Mouse (Mus musculus): ENCODE measurements at regions not wholly inside any gene's neighbourhood (a gene's known extent, or its start where the extent isn't known, plus 50 kb on each side); places are given as distances from the start of the nearest gene placed in this dataset.

DNA sequence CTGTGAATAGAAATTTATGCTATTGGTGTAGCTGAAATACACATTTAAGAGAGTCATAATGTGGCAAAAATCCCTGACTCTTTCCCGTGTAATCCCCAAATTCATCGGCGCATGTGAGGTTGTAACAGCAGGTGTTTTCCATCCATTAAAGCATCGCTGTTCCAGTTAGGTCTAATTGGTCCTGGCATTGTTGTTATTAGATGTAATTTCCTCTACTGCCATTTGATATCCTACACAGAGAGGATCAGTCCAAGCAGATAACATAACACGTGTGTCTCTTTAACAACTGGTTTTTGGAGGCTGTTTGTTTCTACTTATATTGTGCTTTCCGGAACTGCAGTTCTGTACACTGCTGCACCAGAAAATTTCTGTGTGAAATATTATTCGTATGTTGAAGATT lies 101.8 kb downstream of the Vgll3 start:
- H3K27me3 ChIP-seq (replicated peaks) = no peaks in the 10 kb centered on the region
- H3K27ac ChIP-seq (ENCODE audit: insufficient read depth, low read depth) = no peak overlapping the region
- no peak for TF ChIP-seq CHD1 (IDR thresholded peaks at IDR 0.05; ENCODE audit: low read depth, low read length)
- no peak for TF ChIP-seq RAD21 (IDR thresholded peaks at IDR 0.05; ENCODE audit: low read depth, low read length)
- TF ChIP-seq TBP (conservative IDR thresholded peaks at IDR 0.05; ENCODE audit: low read depth, low read length) = no peak
- TF ChIP-seq MEF2A (IDR thresholded peaks at IDR 0.05; ENCODE audit: borderline replicate concordance, low read depth, low read length) = no peak
- TF ChIP-seq ELF1 (IDR thresholded peaks at IDR 0.05; ENCODE audit: low read depth, low read length) = no peak
- no peak for TF ChIP-seq HCFC1 (IDR thresholded peaks at IDR 0.05; ENCODE audit: low read depth, low read length)
- TF ChIP-seq JUND (conservative IDR thresholded peaks at IDR 0.05; ENCODE audit: low read depth, low read length) = no peak
- TF ChIP-seq ETS1 (conservative IDR thresholded peaks at IDR 0.05; ENCODE audit: low read depth, low read length) = no peak
- no peak for TF ChIP-seq UBTF (IDR thresholded peaks at IDR 0.05; ENCODE audit: low read depth, low read length)
- TF ChIP-seq POLR2AphosphoS2 (IDR thresholded peaks at IDR 0.05; ENCODE audit: low read depth, low read length) = no peak
- TF ChIP-seq BHLHE40 (IDR thresholded peaks at IDR 0.05; ENCODE audit: low read depth, low read length) = no peak
- no peak for TF ChIP-seq IRF4 (IDR thresholded peaks at IDR 0.05; ENCODE audit: low read depth, low read length)
- TF ChIP-seq MAFK (IDR thresholded peaks at IDR 0.05; ENCODE audit: insufficient replicate concordance, low read length) = no peak
- TF ChIP-seq EP300 (IDR thresholded peaks at IDR 0.05; ENCODE audit: low read length) = no peak
- TF ChIP-seq ZC3H11A (IDR thresholded peaks at IDR 0.05; ENCODE audit: low read depth, low read length) = no peak
- no peak for TF ChIP-seq SIN3A (IDR thresholded peaks at IDR 0.05; ENCODE audit: low read length)
- H3K4me2 ChIP-seq (ENCODE audit: insufficient read depth, low read depth, poor library complexity, severe bottlenecking) = no peak overlapping the region
- H3K79me2 ChIP-seq (replicated peaks; ENCODE audit: control insufficient read depth, extremely low read depth, insufficient read depth, poor library complexity, severe bottlenecking) = no peaks in the 10 kb centered on the region
- H3K36me3 ChIP-seq (replicated peaks in 1 of 2; ENCODE audit: control insufficient read depth in 1 of 2, insufficient read depth in 1 of 2, low read length in 1 of 2) = no peaks in the 10 kb centered on the region
- no peak overlapping the region for H3K9ac ChIP-seq (ENCODE audit: insufficient read depth, low read depth)
- in situ Hi-C loops (cut with MboI; ENCODE audit: low pct_ligation_motif_present, low pct_unique_long_range_greater_than_20kb, low sequenced_read_pairs) (no loop called here), dilution Hi-C loops (cut with MboI; ENCODE audit: extremely low pct_ligation_motif_present, extremely low pct_unique_long_range_greater_than_20kb, low sequenced_read_pairs) (no loop called here)
- no peak for DNase-seq (ENCODE audit: extremely low read depth)
- no peaks in the 10 kb centered on the region for H3K4me1 ChIP-seq (ENCODE audit: control insufficient read depth in 1 of 2, insufficient read depth in 2 of 2)
- no peak overlapping the region for H3K4me3 ChIP-seq (replicated peaks in 1 of 3; ENCODE audit: low read depth in 2 of 3, low read length in 2 of 3, poor library complexity in 1 of 3)
- H3K9me3 ChIP-seq (replicated peaks; ENCODE audit: low read length) = peaks cover 34% of the 10 kb centered on the region

DNA sequence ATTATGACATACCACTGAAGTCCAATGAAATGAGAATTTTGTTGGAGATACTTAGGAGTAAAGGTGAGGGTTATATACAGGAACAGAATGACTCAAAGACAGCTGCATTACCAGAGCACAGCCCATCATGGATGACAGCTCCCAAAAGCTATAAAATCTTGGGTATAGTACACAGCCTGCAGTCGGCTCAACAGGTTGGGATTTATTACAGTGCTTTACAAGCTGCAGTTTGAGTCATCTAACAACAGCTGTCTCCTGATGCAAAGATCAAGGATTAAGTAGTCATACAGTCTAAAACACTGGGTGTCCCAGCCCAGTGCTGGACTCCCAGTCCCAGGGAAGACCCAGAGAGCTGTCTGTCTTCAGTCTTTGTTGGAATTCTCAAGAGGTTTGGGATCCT lies 110.9 kb downstream of the Vgll3 start:
- in situ Hi-C loops (cut with MboI; ENCODE audit: low pct_ligation_motif_present, low pct_unique_long_range_greater_than_20kb, low sequenced_read_pairs) = no loop called here
- H3K36me3 ChIP-seq (replicated peaks in 1 of 2; ENCODE audit: control insufficient read depth in 1 of 2, insufficient read depth in 1 of 2, low read length in 1 of 2) = no peaks in the 10 kb centered on the region
- H3K4me3 ChIP-seq (replicated peaks in 1 of 3; ENCODE audit: low read depth in 2 of 3, low read length in 2 of 3, poor library complexity in 1 of 3) = no peak overlapping the region
- peaks cover 22% of the 10 kb centered on the region for H3K9me3 ChIP-seq (replicated peaks; ENCODE audit: low read length)
- H3K4me2 ChIP-seq (ENCODE audit: insufficient read depth, low read depth, poor library complexity, severe bottlenecking) = no peak overlapping the region
- no peak for TF ChIP-seq E2F4 (IDR thresholded peaks at IDR 0.05; ENCODE audit: insufficient replicate concordance, low read depth, low read length)
- TF ChIP-seq MYC (IDR thresholded peaks at IDR 0.05; ENCODE audit: low read depth, low read length) = no peak
- TF ChIP-seq PAX5 (IDR thresholded peaks at IDR 0.05; ENCODE audit: low read length) = no peak
- TF ChIP-seq TCF12 (IDR thresholded peaks at IDR 0.05; ENCODE audit: low read depth, low read length) = no peak
- no peak for TF ChIP-seq USF1 (IDR thresholded peaks at IDR 0.05; ENCODE audit: low read depth, low read length)
- TF ChIP-seq SMC3 (IDR thresholded peaks at IDR 0.05; ENCODE audit: low read depth, low read length) = no peak
- no peak for TF ChIP-seq CTCF (conservative IDR thresholded peaks at IDR 0.05 in 1 of 2, IDR thresholded peaks at IDR 0.05 in 1 of 2; ENCODE audit: low read depth in 2 of 2, low read length in 2 of 2)
- no peak for TF ChIP-seq JUND (conservative IDR thresholded peaks at IDR 0.05; ENCODE audit: low read depth, low read length)
- no peak for TF ChIP-seq USF2 (conservative IDR thresholded peaks at IDR 0.05; ENCODE audit: low read depth, low read length)
- no peaks in the 10 kb centered on the region for H3K79me2 ChIP-seq (replicated peaks; ENCODE audit: control insufficient read depth, extremely low read depth, insufficient read depth, poor library complexity, severe bottlenecking)
- no peak overlapping the region for H3K27ac ChIP-seq (ENCODE audit: insufficient read depth, low read depth)
- no peaks in the 10 kb centered on the region for H3K27me3 ChIP-seq (replicated peaks)
- no peak overlapping the region for H3K9ac ChIP-seq (ENCODE audit: insufficient read depth, low read depth)
- dilution Hi-C loops (cut with MboI; ENCODE audit: extremely low pct_ligation_motif_present, extremely low pct_unique_long_range_greater_than_20kb, low sequenced_read_pairs) = no loop called here
- DNase-seq (ENCODE audit: extremely low read depth) = no peak
- no peaks in the 10 kb centered on the region for H3K4me1 ChIP-seq (ENCODE audit: control insufficient read depth in 1 of 2, insufficient read depth in 2 of 2)

Data from CH12.LX (cell line).